Mouse (Mus musculus) ES-E14 (cell line): Measurements from ENCODE around the gene Pmpca.

ENCODE experiments used
- CHD2 ChIP-seq: IDR thresholded peaks from 2 replicates; pipeline ENCODE4 v1.6.1; 2014; ENCODE audit warnings: mild to moderate bottlenecking, low read depth, low read length, inconsistent platforms
- HCFC1 ChIP-seq: IDR thresholded peaks from 2 replicates; pipeline ENCODE4 v1.6.1; 2012; ENCODE audit warnings: low read length, inconsistent platforms, borderline replicate concordance; ENCODE audit not compliant: insufficient read depth
- ZC3H11A ChIP-seq: IDR thresholded peaks from 2 replicates; pipeline ENCODE4 v1.6.1; 2012; ENCODE audit warnings: low read depth, mild to moderate bottlenecking, inconsistent platforms, low read length, borderline replicate concordance
- ZNF384 ChIP-seq: IDR thresholded peaks from 2 replicates; pipeline ENCODE4 v1.6.1; 2012; ENCODE audit warnings: low read depth, low read length, inconsistent platforms

DNA sequence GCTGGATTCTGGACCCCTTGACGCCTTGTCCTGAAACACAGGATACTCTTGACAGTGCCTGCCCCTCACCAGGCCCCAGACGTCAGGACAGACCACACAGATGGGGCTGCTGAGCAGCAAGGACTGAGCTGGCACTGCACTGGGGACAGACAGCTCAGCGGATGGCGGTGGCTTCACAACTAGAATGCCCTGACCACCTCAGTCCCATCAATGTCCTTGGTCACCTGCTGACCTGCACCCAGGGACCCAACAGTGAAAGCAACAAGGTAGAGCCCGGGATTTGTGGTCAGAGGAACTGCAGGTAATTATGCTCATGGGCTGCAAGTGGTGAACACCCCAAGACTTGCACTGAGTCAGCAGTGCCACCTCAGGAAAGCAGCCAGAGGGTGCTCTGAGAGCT is 26.1 kb upstream of the Pmpca start:
- TF ChIP-seq ZC3H11A (no peak), HCFC1 (no peak), CHD2 (no peak), ZNF384 (no peak)
